Mouse (Mus musculus) bone marrow, adult 2 months (tissue): ENCODE measurements around the gene Supt5.

ENCODE experiments used
- CTCF ChIP-seq: fragments of 200-500 bp; IDR thresholded peaks from 2 replicates; pipeline ENCODE4 v1.5.1; 2011; ENCODE audit warnings: low read length, control low read depth; ENCODE audit not compliant: control insufficient read depth, insufficient read depth
- POLR2A ChIP-seq: fragments of 200-500 bp; IDR thresholded peaks from 2 replicates; pipeline ENCODE4 v1.6.1; 2011; ENCODE audit warnings: low read depth, mild to moderate bottlenecking, control low read depth, low read length, borderline replicate concordance; ENCODE audit not compliant: control insufficient read depth

- TF ChIP-seq CTCF (no peak), POLR2A (no peak)
Measured at GRCm38 (mm10) chr7:28356981-28357380, 18.4 kb upstream of the Supt5 start.
